Mouse (Mus musculus): ENCODE results near the gene Mettl26.

DNA sequence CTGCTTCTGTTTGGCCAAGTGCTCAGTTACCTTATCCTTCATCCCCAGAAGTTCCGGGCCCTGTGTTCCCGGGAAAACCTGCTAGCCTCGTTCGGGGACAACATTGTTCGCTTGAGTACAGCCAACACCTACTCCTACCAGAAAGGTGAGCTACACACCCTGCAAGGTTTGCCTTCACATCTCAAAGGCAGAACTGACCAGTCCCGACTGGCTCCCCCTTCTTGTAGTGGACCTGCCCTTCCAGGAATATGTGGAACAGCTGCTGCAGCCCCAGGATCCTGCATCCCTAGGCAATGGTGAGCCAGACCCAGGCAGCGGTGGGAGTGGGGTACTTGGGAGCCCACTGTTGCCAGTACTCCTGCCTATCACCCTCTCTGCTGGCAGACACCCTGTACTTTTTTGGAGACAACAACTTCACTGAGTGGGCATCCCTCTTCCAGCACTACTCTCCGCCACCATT lies 45.3 kb upstream of the Mettl26 start:
- TF ChIP-seq POLR2A (IDR thresholded peaks at IDR 0.05; ENCODE audit: borderline replicate concordance, low read depth, low read length) (no peak), CTCF (IDR thresholded peaks at IDR 0.05; ENCODE audit: low read depth, low read length) (no peak)
